18 mouse cellular contexts compared by ENCODE assay signal in the genomic region with DNA sequence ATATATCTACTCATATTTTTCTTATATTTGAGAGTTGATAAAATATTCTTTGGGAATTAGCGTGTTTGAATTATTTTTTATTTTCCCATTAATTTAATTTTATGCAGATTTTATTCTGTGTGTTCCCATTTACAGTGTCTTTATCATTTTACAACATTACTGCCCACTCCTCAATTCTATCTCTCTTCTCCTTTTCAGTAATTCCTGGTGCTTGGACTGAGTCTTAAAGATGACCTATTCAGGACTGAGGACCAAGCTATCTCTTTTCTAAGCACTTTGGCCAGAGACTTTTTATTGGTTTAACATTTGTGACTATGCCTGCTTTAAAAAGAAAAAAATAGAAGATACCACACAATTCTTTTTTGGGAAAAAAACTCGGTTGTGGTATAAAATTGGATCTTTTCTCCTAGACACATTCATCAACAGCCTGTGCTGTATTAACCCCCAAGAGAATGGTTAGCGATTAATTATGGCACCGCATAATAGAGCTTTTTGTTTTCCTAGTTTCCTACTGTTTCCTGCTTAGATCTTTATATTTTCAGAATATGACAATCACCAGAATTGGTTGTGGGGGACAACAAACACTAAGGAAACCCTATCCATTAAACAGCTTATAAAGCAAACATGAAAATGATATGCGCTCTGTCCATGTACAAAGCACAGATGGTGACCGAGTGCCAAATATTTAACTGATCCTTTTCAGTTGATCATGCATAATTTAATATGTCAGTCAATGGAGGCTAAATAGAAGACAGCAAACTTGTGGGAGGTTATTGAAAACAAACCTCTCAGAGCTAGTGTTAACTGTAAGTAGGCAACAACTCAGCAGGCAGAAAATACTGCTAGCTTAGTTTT.
DNase-seq lines count a peak whose midpoint lies in the region; ATAC-seq and TF ChIP-seq lines count a peak whose summit lies in the region.
"Had no signal": no experiment of that assay in that cellular context is flagged by ENCODE, and none has a peak within 500 bp of the region (broad histone marks: within the 10 kb centered on the region; RNA-seq: fewer than 3 reads in every experiment).

No protein-coding gene starts in this region.

- H3K27me3 ChIP-seq in embryonic facial prominence, embryonic 14.5 days (replicated peaks; ENCODE audit: control insufficient read depth, insufficient read depth, low read length), result no peaks in the 10 kb centered on the region
- H3K27me3 ChIP-seq in embryonic facial prominence, embryonic 10.5 days (replicated peaks; ENCODE audit: low read depth, poor library complexity, severe bottlenecking), result no peaks in the 10 kb centered on the region
- no peaks in the 10 kb centered on the region for H3K27me3 ChIP-seq in forebrain, embryonic 14.5 days (replicated peaks; ENCODE audit: control insufficient read depth, insufficient read depth, low read length)
- no peaks in the 10 kb centered on the region for H3K27me3 ChIP-seq in hindbrain, embryonic 14.5 days (ENCODE audit: control insufficient read depth, insufficient read depth, low read length)
- H3K27me3 ChIP-seq in midbrain, postnatal 0 days (ENCODE audit: insufficient read depth, low read length), result no peaks in the 10 kb centered on the region
- no peaks in the 10 kb centered on the region for H3K27me3 ChIP-seq in heart, embryonic 11.5 days (ENCODE audit: control insufficient read depth, insufficient read depth, low read length)
- H3K27me3 ChIP-seq: neural tube, embryonic 15.5 days had no signal

- 56% methylated on average over 6 of the region's 6 CpGs for WGBS in embryonic facial prominence, embryonic 14.5 days
- 73% methylated on average over 6 of the region's 6 CpGs for WGBS in embryonic facial prominence, embryonic 10.5 days
- WGBS in forebrain, embryonic 14.5 days, result 42% methylated on average over 6 of the region's 6 CpGs
- WGBS in hindbrain, embryonic 14.5 days, result 35% methylated on average over 6 of the region's 6 CpGs
- WGBS in midbrain, postnatal 0 days, result 46% methylated on average over 6 of the region's 6 CpGs
- WGBS in heart, embryonic 11.5 days (ENCODE audit: insufficient replicate concordance), result 78% methylated on average over 6 of the region's 6 CpGs

- peak; percentile 53 for DNase-seq in embryonic facial prominence, embryonic 14.5 days (ENCODE audit: low spot score)
- DNase-seq in embryonic facial prominence, embryonic 10.5 days (ENCODE audit: low spot score), result no peak
- DNase-seq in forebrain, embryonic 14.5 days (ENCODE audit: low spot score), result peak; percentile 49
- peak; percentile 47 for DNase-seq in hindbrain, embryonic 14.5 days (ENCODE audit: low spot score)
- DNase-seq in midbrain, postnatal 0 days (ENCODE audit: low spot score), result peak; percentile 65
- no peak for DNase-seq in ovary, postnatal 14 days (ENCODE audit: low spot score)
- DNase-seq in right cerebral cortex, postnatal 14 days, result no peak
- DNase-seq: cerebellum, postnatal 14 days; heart, postnatal 4 days; lung, embryonic 14.5 days had no signal

- no peak overlapping the region for H3K27ac ChIP-seq in embryonic facial prominence, embryonic 14.5 days (replicated peaks; ENCODE audit: low read depth, low read length)
- H3K27ac ChIP-seq in embryonic facial prominence, embryonic 10.5 days (replicated peaks), result no peak overlapping the region
- no peak overlapping the region for H3K27ac ChIP-seq in forebrain, embryonic 14.5 days (ENCODE audit: low read depth, low read length)
- peak overlapping the region; percentile 35; the same call in 1 of the 2 replicates for H3K27ac ChIP-seq in hindbrain, embryonic 14.5 days
- H3K27ac ChIP-seq in midbrain, postnatal 0 days (ENCODE audit: low read depth, low read length), result no peak overlapping the region
- no peak overlapping the region for H3K27ac ChIP-seq in heart, embryonic 11.5 days (ENCODE audit: low read depth, low read length)
- H3K27ac ChIP-seq: layer of hippocampus, adult 2 months; limb, embryonic 10.5 days; macrophage; neural tube, embryonic 15.5 days had no signal

- no peaks in the 10 kb centered on the region for H3K4me1 ChIP-seq in embryonic facial prominence, embryonic 14.5 days (ENCODE audit: control insufficient read depth, insufficient read depth, low read length)
- H3K4me1 ChIP-seq in embryonic facial prominence, embryonic 10.5 days, result peaks cover 11% of the 10 kb centered on the region; the same call in 1 of the 2 replicates
- no peaks in the 10 kb centered on the region for H3K4me1 ChIP-seq in forebrain, embryonic 14.5 days (ENCODE audit: control insufficient read depth, insufficient read depth, low read length)
- H3K4me1 ChIP-seq in hindbrain, embryonic 14.5 days (replicated peaks; ENCODE audit: control insufficient read depth, insufficient read depth, low read length), result 0 out of 2 replicates have a peak, but pooled peaks cover 4% of the 10 kb centered on the region
- no peaks in the 10 kb centered on the region for H3K4me1 ChIP-seq in midbrain, postnatal 0 days (ENCODE audit: insufficient read depth, low read length)
- H3K4me1 ChIP-seq in heart, embryonic 11.5 days (ENCODE audit: control insufficient read depth, insufficient read depth, low read length), result no peaks in the 10 kb centered on the region
- H3K4me1 ChIP-seq: limb, embryonic 10.5 days; neural tube, embryonic 15.5 days had no signal

- H3K9me3 ChIP-seq in embryonic facial prominence, embryonic 14.5 days (ENCODE audit: control insufficient read depth, low read length), result no peaks in the 10 kb centered on the region
- H3K9me3 ChIP-seq in embryonic facial prominence, embryonic 10.5 days, result no peaks in the 10 kb centered on the region
- H3K9me3 ChIP-seq in forebrain, embryonic 14.5 days (replicated peaks; ENCODE audit: control insufficient read depth, low read length), result no peaks in the 10 kb centered on the region
- no peaks in the 10 kb centered on the region for H3K9me3 ChIP-seq in hindbrain, embryonic 14.5 days (ENCODE audit: control insufficient read depth, low read length)
- H3K9me3 ChIP-seq in midbrain, postnatal 0 days (ENCODE audit: low read length), result no peaks in the 10 kb centered on the region
- H3K9me3 ChIP-seq in heart, embryonic 11.5 days (replicated peaks; ENCODE audit: control insufficient read depth, low read length), result no peaks in the 10 kb centered on the region
- H3K9me3 ChIP-seq: limb, embryonic 10.5 days; neural tube, embryonic 15.5 days had no signal

- no peaks in the 10 kb centered on the region for H3K36me3 ChIP-seq in embryonic facial prominence, embryonic 14.5 days (ENCODE audit: control insufficient read depth, insufficient read depth, low read length)
- no peaks in the 10 kb centered on the region for H3K36me3 ChIP-seq in embryonic facial prominence, embryonic 10.5 days (replicated peaks)
- no peaks in the 10 kb centered on the region for H3K36me3 ChIP-seq in forebrain, embryonic 14.5 days (ENCODE audit: control insufficient read depth, insufficient read depth, low read length)
- H3K36me3 ChIP-seq in hindbrain, embryonic 14.5 days (replicated peaks; ENCODE audit: control insufficient read depth, insufficient read depth), result no peaks in the 10 kb centered on the region
- H3K36me3 ChIP-seq in midbrain, postnatal 0 days (ENCODE audit: insufficient read depth, low read length), result no peaks in the 10 kb centered on the region
- no peaks in the 10 kb centered on the region for H3K36me3 ChIP-seq in heart, embryonic 11.5 days (ENCODE audit: control insufficient read depth, insufficient read depth, low read length)
- H3K36me3 ChIP-seq: limb, embryonic 10.5 days; neural tube, embryonic 15.5 days had no signal

- TF ChIP-seq CTCF in midbrain, postnatal 0 days (IDR thresholded peaks at IDR 0.05), result no peak

- no peak overlapping the region for H3K9ac ChIP-seq in embryonic facial prominence, embryonic 14.5 days (ENCODE audit: low read depth, low read length)
- H3K9ac ChIP-seq in forebrain, embryonic 14.5 days (ENCODE audit: low read length), result no peak overlapping the region
- H3K9ac ChIP-seq in hindbrain, embryonic 14.5 days, result no peak overlapping the region
- no peak overlapping the region for H3K9ac ChIP-seq in midbrain, postnatal 0 days (replicated peaks; ENCODE audit: low read length, poor library complexity, severe bottlenecking)
- H3K9ac ChIP-seq in heart, embryonic 11.5 days (ENCODE audit: low read depth, low read length), result no peak overlapping the region
- H3K9ac ChIP-seq: lung, embryonic 14.5 days; neural tube, embryonic 15.5 days had no signal

- H3K4me2 ChIP-seq in embryonic facial prominence, embryonic 14.5 days (ENCODE audit: low read depth, low read length), result no peak overlapping the region
- no peak overlapping the region for H3K4me2 ChIP-seq in forebrain, embryonic 14.5 days (ENCODE audit: low read length)
- no peak overlapping the region for H3K4me2 ChIP-seq in hindbrain, embryonic 14.5 days (replicated peaks)
- H3K4me2 ChIP-seq in midbrain, postnatal 0 days (ENCODE audit: low read depth, low read length, poor library complexity, severe bottlenecking), result no peak overlapping the region
- no peak overlapping the region for H3K4me2 ChIP-seq in heart, embryonic 11.5 days
- H3K4me2 ChIP-seq: liver, embryonic 11.5 days; lung, embryonic 14.5 days; neural tube, embryonic 15.5 days had no signal

- H3K4me3 ChIP-seq in embryonic facial prominence, embryonic 14.5 days (ENCODE audit: low read depth, low read length), result no peak overlapping the region
- no peak overlapping the region for H3K4me3 ChIP-seq in embryonic facial prominence, embryonic 10.5 days
- no peak overlapping the region for H3K4me3 ChIP-seq in forebrain, embryonic 14.5 days (ENCODE audit: low read depth, low read length)
- no peak overlapping the region for H3K4me3 ChIP-seq in hindbrain, embryonic 14.5 days (replicated peaks; ENCODE audit: low read length)
- no peak overlapping the region for H3K4me3 ChIP-seq in midbrain, postnatal 0 days (ENCODE audit: low read depth, low read length)
- no peak overlapping the region for H3K4me3 ChIP-seq in heart, embryonic 11.5 days (ENCODE audit: low read depth, low read length)
- H3K4me3 ChIP-seq: erythroblast, embryonic 14.5 days; layer of hippocampus, adult 2 months; limb, embryonic 10.5 days; neural tube, embryonic 15.5 days had no signal

- ATAC-seq in embryonic facial prominence, embryonic 14.5 days (ENCODE audit: low read depth), result peak; percentile 74
- ATAC-seq in forebrain, embryonic 14.5 days, result peak; percentile 67
- ATAC-seq in hindbrain, embryonic 14.5 days (ENCODE audit: low FRiP score), result peak; percentile 69; the same call in 1 of the 2 replicates
- ATAC-seq in midbrain, postnatal 0 days (ENCODE audit: low FRiP score), result no peak; the same call in 1 of the 2 replicates
- no peak for ATAC-seq in heart, embryonic 11.5 days (replicated peaks; ENCODE audit: insufficient number of reproducible peaks, low FRiP score, low TSS enrichment)
- ATAC-seq: intestine, postnatal 0 days had no signal

Comparison
In these comparisons a context has a peak if more than half of its experiments do, and no peak if none do; other contexts are left out.
1. DNase-seq: peak in embryonic facial prominence, embryonic 14.5 days (single experiment), forebrain, embryonic 14.5 days (single experiment), hindbrain, embryonic 14.5 days (single experiment) and midbrain, postnatal 0 days (single experiment); none in embryonic facial prominence, embryonic 10.5 days (single experiment), ovary, postnatal 14 days (single experiment) and right cerebral cortex, postnatal 14 days (single experiment).
2. ATAC-seq: peak in embryonic facial prominence, embryonic 14.5 days (single experiment), forebrain, embryonic 14.5 days (single experiment) and hindbrain, embryonic 14.5 days (single experiment); none in midbrain, postnatal 0 days (single experiment) and heart, embryonic 11.5 days (single experiment).